Mouse (Mus musculus): Measurements from ENCODE around the gene Irak2. TPM values are rescaled to one million over a fixed set of nuclear protein-coding genes. Genes with fewer than 3 reads are reported as not detected.

Irak2 gene
- polyA plus RNA-seq, 1 experiment from 2014 or later, result 2.8 TPM

GRCm38 (mm10) chr6:113643021-113643420, 4.8 kb downstream of the Irak2 start:
- ATAC-seq (ENCODE audit: insufficient number of reproducible peaks, insufficient read depth, low FRiP score, low TSS enrichment, low read depth), result no peak
- Histone ChIP-seq H3K27me3 (no peaks in the 10 kb centered on the region), H3K27ac (no peak overlapping the region), H3K9me3 (no peaks in the 10 kb centered on the region), H3K4me3 (no peak overlapping the region), H3K4me1 (no peaks in the 10 kb centered on the region), H3K4me2 (no peak overlapping the region), H3K9ac (no peak overlapping the region), H3K36me3 (no peaks in the 10 kb centered on the region)
- 78% methylated on average over 4 of the region's 4 CpGs for WGBS

GRCm38 (mm10) chr6:113643967-113644366, 5.7 kb downstream of the Irak2 start:
- no peak overlapping the region for H3K4me2 ChIP-seq
- H3K27me3 ChIP-seq, result no peaks in the 10 kb centered on the region
- no peak for ATAC-seq (ENCODE audit: insufficient number of reproducible peaks, insufficient read depth, low FRiP score, low TSS enrichment, low read depth)
- WGBS, result 91% methylated on average over 2 of the region's 2 CpGs
- no peak overlapping the region for H3K27ac ChIP-seq
- no peaks in the 10 kb centered on the region for H3K4me1 ChIP-seq
- no peak overlapping the region for H3K4me3 ChIP-seq
- H3K9ac ChIP-seq, result no peak overlapping the region
- H3K9me3 ChIP-seq, result no peaks in the 10 kb centered on the region
- no peaks in the 10 kb centered on the region for H3K36me3 ChIP-seq

GRCm38 (mm10) chr6:113644808-113645207, 6.5 kb downstream of the Irak2 start:
- 85% methylated on average over 8 of the region's 8 CpGs for WGBS
- Histone ChIP-seq H3K4me2 (no peak overlapping the region), H3K9ac (no peak overlapping the region), H3K9me3 (no peaks in the 10 kb centered on the region), H3K27me3 (no peaks in the 10 kb centered on the region), H3K4me1 (no peaks in the 10 kb centered on the region), H3K4me3 (no peak overlapping the region), H3K36me3 (no peaks in the 10 kb centered on the region), H3K27ac (no peak overlapping the region)
- ATAC-seq (ENCODE audit: insufficient number of reproducible peaks, insufficient read depth, low FRiP score, low TSS enrichment, low read depth), result no peak

- no peak overlapping the region for H3K27ac ChIP-seq
- WGBS, result 82% methylated on average over 7 of the region's 7 CpGs
- no peak overlapping the region for H3K9ac ChIP-seq
- no peaks in the 10 kb centered on the region for H3K36me3 ChIP-seq
- no peaks in the 10 kb centered on the region for H3K9me3 ChIP-seq
- ATAC-seq (ENCODE audit: insufficient number of reproducible peaks, insufficient read depth, low FRiP score, low TSS enrichment, low read depth), result no peak
- H3K4me2 ChIP-seq, result no peak overlapping the region
- H3K4me3 ChIP-seq, result no peak overlapping the region
- no peaks in the 10 kb centered on the region for H3K27me3 ChIP-seq
- no peaks in the 10 kb centered on the region for H3K4me1 ChIP-seq
Measured at GRCm38 (mm10) chr6:113649346-113650196, 11.3 kb downstream of the Irak2 start.

GRCm38 (mm10) chr6:113650197-113650640, 12.0 kb downstream of the Irak2 start:
- Histone ChIP-seq H3K9ac (no peak overlapping the region), H3K4me3 (no peak overlapping the region), H3K4me2 (no peak overlapping the region), H3K36me3 (no peaks in the 10 kb centered on the region), H3K4me1 (no peaks in the 10 kb centered on the region), H3K27me3 (no peaks in the 10 kb centered on the region), H3K9me3 (no peaks in the 10 kb centered on the region), H3K27ac (no peak overlapping the region)
- WGBS, result 67% methylated on average over 4 of the region's 4 CpGs
- ATAC-seq (ENCODE audit: insufficient number of reproducible peaks, insufficient read depth, low FRiP score, low TSS enrichment, low read depth), result no peak

GRCm38 (mm10) chr6:113651626-113652025, 13.4 kb downstream of the Irak2 start:
- Histone ChIP-seq H3K27ac (no peak overlapping the region), H3K4me3 (no peak overlapping the region), H3K9me3 (no peaks in the 10 kb centered on the region), H3K9ac (no peak overlapping the region), H3K4me1 (no peaks in the 10 kb centered on the region), H3K27me3 (no peaks in the 10 kb centered on the region), H3K4me2 (no peak overlapping the region), H3K36me3 (no peaks in the 10 kb centered on the region)
- ATAC-seq (ENCODE audit: insufficient number of reproducible peaks, insufficient read depth, low FRiP score, low TSS enrichment, low read depth), result no peak
- 67% methylated on average over 3 of the region's 3 CpGs for WGBS

GRCm38 (mm10) chr6:113653551-113653950, 15.3 kb downstream of the Irak2 start:
- Histone ChIP-seq H3K27ac (no peak overlapping the region), H3K4me3 (no peak overlapping the region), H3K4me2 (no peak overlapping the region), H3K4me1 (no peaks in the 10 kb centered on the region), H3K9me3 (no peaks in the 10 kb centered on the region), H3K9ac (no peak overlapping the region), H3K36me3 (no peaks in the 10 kb centered on the region), H3K27me3 (no peaks in the 10 kb centered on the region)
- WGBS, result 93% methylated on average over 7 of the region's 7 CpGs
- ATAC-seq (ENCODE audit: insufficient number of reproducible peaks, insufficient read depth, low FRiP score, low TSS enrichment, low read depth), result no peak

GRCm38 (mm10) chr6:113654102-113654501, 15.8 kb downstream of the Irak2 start:
- no peak overlapping the region for H3K27ac ChIP-seq
- no peaks in the 10 kb centered on the region for H3K9me3 ChIP-seq
- no peak overlapping the region for H3K4me2 ChIP-seq
- 83% methylated on average over 8 of the region's 8 CpGs for WGBS
- H3K9ac ChIP-seq, result no peak overlapping the region
- no peak overlapping the region for H3K4me3 ChIP-seq
- no peaks in the 10 kb centered on the region for H3K27me3 ChIP-seq
- H3K4me1 ChIP-seq, result no peaks in the 10 kb centered on the region
- no peak for ATAC-seq (ENCODE audit: insufficient number of reproducible peaks, insufficient read depth, low FRiP score, low TSS enrichment, low read depth)
- no peaks in the 10 kb centered on the region for H3K36me3 ChIP-seq

- ATAC-seq (ENCODE audit: insufficient number of reproducible peaks, insufficient read depth, low FRiP score, low TSS enrichment, low read depth), result no peak
Measured at GRCm38 (mm10) chr6:113654753-113655397, 16.6 kb downstream of the Irak2 start.

GRCm38 (mm10) chr6:113655475-113655874, 17.2 kb downstream of the Irak2 start:
- 91% methylated on average over 3 of the region's 3 CpGs for WGBS
- Histone ChIP-seq H3K9me3 (no peaks in the 10 kb centered on the region), H3K4me1 (0 out of 2 replicates have a peak, but pooled peaks cover 1% of the 10 kb centered on the region), H3K4me2 (no peak overlapping the region), H3K9ac (no peak overlapping the region), H3K36me3 (no peaks in the 10 kb centered on the region), H3K27ac (no peak overlapping the region), H3K27me3 (no peaks in the 10 kb centered on the region), H3K4me3 (no peak overlapping the region)
- ATAC-seq (ENCODE audit: insufficient number of reproducible peaks, insufficient read depth, low FRiP score, low TSS enrichment, low read depth), result no peak

More at GRCm38 (mm10) chr6:113654753-113655397, 16.6 kb downstream of the Irak2 start:
- 79% methylated on average over 16 of the region's 16 CpGs for WGBS
- no peak overlapping the region for H3K4me3 ChIP-seq
- H3K9ac ChIP-seq, result no peak overlapping the region
- H3K27me3 ChIP-seq, result no peaks in the 10 kb centered on the region
- no peak overlapping the region for H3K27ac ChIP-seq
- no peaks in the 10 kb centered on the region for H3K4me1 ChIP-seq
- H3K9me3 ChIP-seq, result no peaks in the 10 kb centered on the region
- H3K36me3 ChIP-seq, result no peaks in the 10 kb centered on the region
- H3K4me2 ChIP-seq, result no peak overlapping the region

GRCm38 (mm10) chr6:113656847-113657246, 18.6 kb downstream of the Irak2 start:
- no peak overlapping the region for H3K27ac ChIP-seq
- no peaks in the 10 kb centered on the region for H3K9me3 ChIP-seq
- no peaks in the 10 kb centered on the region for H3K36me3 ChIP-seq
- H3K4me2 ChIP-seq, result no peak overlapping the region
- H3K4me3 ChIP-seq, result no peak overlapping the region
- peaks cover 15% of the 10 kb centered on the region for H3K4me1 ChIP-seq
- 80% methylated on average over 6 of the region's 6 CpGs for WGBS
- H3K9ac ChIP-seq, result no peak overlapping the region
- no peak for ATAC-seq (ENCODE audit: insufficient number of reproducible peaks, insufficient read depth, low FRiP score, low TSS enrichment, low read depth)
- no peaks in the 10 kb centered on the region for H3K27me3 ChIP-seq

- H3K4me3 ChIP-seq, result no peak overlapping the region
- no peak for ATAC-seq (ENCODE audit: insufficient number of reproducible peaks, insufficient read depth, low FRiP score, low TSS enrichment, low read depth)
- H3K9ac ChIP-seq, result no peak overlapping the region
- H3K27ac ChIP-seq, result no peak overlapping the region; the same call in 1 of the 2 replicates
- no peaks in the 10 kb centered on the region for H3K9me3 ChIP-seq
- H3K4me1 ChIP-seq, result peaks cover 18% of the 10 kb centered on the region
- H3K36me3 ChIP-seq, result no peaks in the 10 kb centered on the region
- H3K27me3 ChIP-seq, result no peaks in the 10 kb centered on the region
- no peak overlapping the region for H3K4me2 ChIP-seq
- 62% methylated on average over 3 of the region's 3 CpGs for WGBS
Measured at GRCm38 (mm10) chr6:113658226-113658625, 20.0 kb downstream of the Irak2 start.
